Mouse (Mus musculus): ENCODE results near the gene Nrp2. TPM values are rescaled to one million over a fixed set of nuclear protein-coding genes. Genes with fewer than 3 reads are reported as not detected.

Nrp2 gene
- polyA plus RNA-seq, 1 experiment from 2014 or later = 23.7 TPM

- no peak overlapping the region for H3K9ac ChIP-seq (ENCODE audit: low read depth, low read length)
- H3K4me2 ChIP-seq (ENCODE audit: low read depth, low read length) = no peak overlapping the region
- no peak overlapping the region for H3K4me3 ChIP-seq (ENCODE audit: low read length)
- no peak; the same call in 1 of the 2 replicates for ATAC-seq
- 47% methylated on average over 4 of the region's 4 CpGs for WGBS
- no peaks in the 10 kb centered on the region for H3K27me3 ChIP-seq (replicated peaks; ENCODE audit: control insufficient read depth, insufficient read depth, low read length)
- H3K9me3 ChIP-seq (ENCODE audit: control insufficient read depth, low read length) = no peaks in the 10 kb centered on the region
- H3K36me3 ChIP-seq (ENCODE audit: control insufficient read depth, insufficient read depth, low read length) = no peaks in the 10 kb centered on the region
- H3K27ac ChIP-seq (ENCODE audit: low read length) = no peak overlapping the region
- no peaks in the 10 kb centered on the region for H3K4me1 ChIP-seq (ENCODE audit: control insufficient read depth, insufficient read depth, low read length)
These were observed 125.1 kb downstream of the Nrp2 start for GRCm38 (mm10) chr1:62828156-62828555.

- Histone ChIP-seq H3K9me3 (ENCODE audit: control insufficient read depth, low read length) (no peaks in the 10 kb centered on the region), H3K4me1 (ENCODE audit: control insufficient read depth, insufficient read depth, low read length) (no peaks in the 10 kb centered on the region), H3K36me3 (ENCODE audit: control insufficient read depth, insufficient read depth, low read length) (no peaks in the 10 kb centered on the region), H3K4me3 (ENCODE audit: low read length) (no peak overlapping the region), H3K27ac (ENCODE audit: low read length) (no peak overlapping the region), H3K4me2 (ENCODE audit: low read depth, low read length) (no peak overlapping the region), H3K27me3 (replicated peaks; ENCODE audit: control insufficient read depth, insufficient read depth, low read length) (no peaks in the 10 kb centered on the region), H3K9ac (ENCODE audit: low read depth, low read length) (no peak overlapping the region)
- ATAC-seq = no peak
- WGBS = 68% methylated on average over 4 of the region's 4 CpGs
These were observed 126.8 kb downstream of the Nrp2 start for GRCm38 (mm10) chr1:62829690-62830417.

GRCm38 (mm10) chr1:62830418-62830769, 127.3 kb downstream of the Nrp2 start:
- WGBS = 67% methylated on average over 7 of the region's 7 CpGs

GRCm38 (mm10) chr1:62831725-62832455, 128.8 kb downstream of the Nrp2 start:
- no peak overlapping the region for H3K9ac ChIP-seq (ENCODE audit: low read depth, low read length)
- H3K4me2 ChIP-seq (ENCODE audit: low read depth, low read length) = no peak overlapping the region
- no peak overlapping the region for H3K27ac ChIP-seq (ENCODE audit: low read length)
- no peaks in the 10 kb centered on the region for H3K9me3 ChIP-seq (ENCODE audit: control insufficient read depth, low read length)
- ATAC-seq = no peak
- no peaks in the 10 kb centered on the region for H3K36me3 ChIP-seq (ENCODE audit: control insufficient read depth, insufficient read depth, low read length)
- no peaks in the 10 kb centered on the region for H3K4me1 ChIP-seq (ENCODE audit: control insufficient read depth, insufficient read depth, low read length)
- 78% methylated on average over 6 of the region's 6 CpGs for WGBS
- no peaks in the 10 kb centered on the region for H3K27me3 ChIP-seq (replicated peaks; ENCODE audit: control insufficient read depth, insufficient read depth, low read length)
- H3K4me3 ChIP-seq (ENCODE audit: low read length) = no peak overlapping the region

More at GRCm38 (mm10) chr1:62830418-62830769, 127.3 kb downstream of the Nrp2 start:
- H3K9ac ChIP-seq (ENCODE audit: low read depth, low read length) = no peak overlapping the region
- no peaks in the 10 kb centered on the region for H3K36me3 ChIP-seq (ENCODE audit: control insufficient read depth, insufficient read depth, low read length)
- H3K4me1 ChIP-seq (ENCODE audit: control insufficient read depth, insufficient read depth, low read length) = no peaks in the 10 kb centered on the region
- ATAC-seq = no peak
- no peaks in the 10 kb centered on the region for H3K27me3 ChIP-seq (replicated peaks; ENCODE audit: control insufficient read depth, insufficient read depth, low read length)
- no peaks in the 10 kb centered on the region for H3K9me3 ChIP-seq (ENCODE audit: control insufficient read depth, low read length)
- H3K4me3 ChIP-seq (ENCODE audit: low read length) = no peak overlapping the region
- no peak overlapping the region for H3K27ac ChIP-seq (ENCODE audit: low read length)
- no peak overlapping the region for H3K4me2 ChIP-seq (ENCODE audit: low read depth, low read length)

GRCm38 (mm10) chr1:62833356-62833755, 130.3 kb downstream of the Nrp2 start:
- Histone ChIP-seq H3K27ac (ENCODE audit: low read length) (no peak overlapping the region), H3K4me1 (ENCODE audit: control insufficient read depth, insufficient read depth, low read length) (no peaks in the 10 kb centered on the region), H3K27me3 (replicated peaks; ENCODE audit: control insufficient read depth, insufficient read depth, low read length) (no peaks in the 10 kb centered on the region), H3K36me3 (ENCODE audit: control insufficient read depth, insufficient read depth, low read length) (no peaks in the 10 kb centered on the region), H3K9me3 (ENCODE audit: control insufficient read depth, low read length) (no peaks in the 10 kb centered on the region), H3K9ac (ENCODE audit: low read depth, low read length) (no peak overlapping the region), H3K4me3 (ENCODE audit: low read length) (no peak overlapping the region), H3K4me2 (ENCODE audit: low read depth, low read length) (no peak overlapping the region)
- 93% methylated on average over 1 of the region's 1 CpGs for WGBS
- no peak for ATAC-seq

- no peak overlapping the region for H3K4me2 ChIP-seq (ENCODE audit: low read depth, low read length)
- 80% methylated on average over 1 of the region's 1 CpGs for WGBS
- no peak for ATAC-seq
- H3K4me3 ChIP-seq (ENCODE audit: low read length) = no peak overlapping the region
- no peak overlapping the region for H3K27ac ChIP-seq (ENCODE audit: low read length)
- H3K36me3 ChIP-seq (ENCODE audit: control insufficient read depth, insufficient read depth, low read length) = no peaks in the 10 kb centered on the region
- H3K27me3 ChIP-seq (replicated peaks; ENCODE audit: control insufficient read depth, insufficient read depth, low read length) = no peaks in the 10 kb centered on the region
- no peak overlapping the region for H3K9ac ChIP-seq (ENCODE audit: low read depth, low read length)
- no peaks in the 10 kb centered on the region for H3K9me3 ChIP-seq (ENCODE audit: control insufficient read depth, low read length)
- H3K4me1 ChIP-seq (ENCODE audit: control insufficient read depth, insufficient read depth, low read length) = no peaks in the 10 kb centered on the region
These were observed 131.5 kb downstream of the Nrp2 start for GRCm38 (mm10) chr1:62834443-62835185.

GRCm38 (mm10) chr1:62838083-62838482, 135.0 kb downstream of the Nrp2 start:
- H3K4me1 ChIP-seq (ENCODE audit: control insufficient read depth, insufficient read depth, low read length) = no peaks in the 10 kb centered on the region
- ATAC-seq = no peak

GRCm38 (mm10) chr1:62838631-62839030, 135.5 kb downstream of the Nrp2 start:
- Histone ChIP-seq H3K4me3 (ENCODE audit: low read length) (no peak overlapping the region), H3K27ac (ENCODE audit: low read length) (no peak overlapping the region), H3K4me1 (ENCODE audit: control insufficient read depth, insufficient read depth, low read length) (no peaks in the 10 kb centered on the region), H3K9ac (ENCODE audit: low read depth, low read length) (no peak overlapping the region), H3K36me3 (ENCODE audit: control insufficient read depth, insufficient read depth, low read length) (no peaks in the 10 kb centered on the region), H3K9me3 (ENCODE audit: control insufficient read depth, low read length) (no peaks in the 10 kb centered on the region), H3K27me3 (replicated peaks; ENCODE audit: control insufficient read depth, insufficient read depth, low read length) (no peaks in the 10 kb centered on the region), H3K4me2 (ENCODE audit: low read depth, low read length) (no peak overlapping the region)
- 67% methylated on average over 2 of the region's 2 CpGs for whole genome bisulfite sequencing
- ATAC-seq = no peak

More at GRCm38 (mm10) chr1:62838083-62838482, 135.0 kb downstream of the Nrp2 start:
- no peak overlapping the region for H3K4me2 ChIP-seq (ENCODE audit: low read depth, low read length)
- H3K27me3 ChIP-seq (replicated peaks; ENCODE audit: control insufficient read depth, insufficient read depth, low read length) = no peaks in the 10 kb centered on the region
- 93% methylated on average over 3 of the region's 3 CpGs for WGBS
- no peak overlapping the region for H3K9ac ChIP-seq (ENCODE audit: low read depth, low read length)
- no peak overlapping the region for H3K27ac ChIP-seq (ENCODE audit: low read length)
- no peak overlapping the region for H3K4me3 ChIP-seq (ENCODE audit: low read length)
- no peaks in the 10 kb centered on the region for H3K9me3 ChIP-seq (ENCODE audit: control insufficient read depth, low read length)
- no peaks in the 10 kb centered on the region for H3K36me3 ChIP-seq (ENCODE audit: control insufficient read depth, insufficient read depth, low read length)

- Histone ChIP-seq H3K9ac (ENCODE audit: low read depth, low read length) (no peak overlapping the region), H3K4me3 (ENCODE audit: low read length) (no peak overlapping the region), H3K4me1 (ENCODE audit: control insufficient read depth, insufficient read depth, low read length) (no peaks in the 10 kb centered on the region), H3K9me3 (ENCODE audit: control insufficient read depth, low read length) (no peaks in the 10 kb centered on the region), H3K4me2 (ENCODE audit: low read depth, low read length) (no peak overlapping the region), H3K27me3 (replicated peaks; ENCODE audit: control insufficient read depth, insufficient read depth, low read length) (no peaks in the 10 kb centered on the region), H3K27ac (ENCODE audit: low read length) (no peak overlapping the region), H3K36me3 (ENCODE audit: control insufficient read depth, insufficient read depth, low read length) (no peaks in the 10 kb centered on the region)
- no peak for ATAC-seq
- WGBS = 88% methylated on average over 4 of the region's 4 CpGs
These were observed 140.1 kb downstream of the Nrp2 start for GRCm38 (mm10) chr1:62843215-62843614.
